8 mouse cellular contexts compared by ENCODE assay signal in the genomic region with DNA sequence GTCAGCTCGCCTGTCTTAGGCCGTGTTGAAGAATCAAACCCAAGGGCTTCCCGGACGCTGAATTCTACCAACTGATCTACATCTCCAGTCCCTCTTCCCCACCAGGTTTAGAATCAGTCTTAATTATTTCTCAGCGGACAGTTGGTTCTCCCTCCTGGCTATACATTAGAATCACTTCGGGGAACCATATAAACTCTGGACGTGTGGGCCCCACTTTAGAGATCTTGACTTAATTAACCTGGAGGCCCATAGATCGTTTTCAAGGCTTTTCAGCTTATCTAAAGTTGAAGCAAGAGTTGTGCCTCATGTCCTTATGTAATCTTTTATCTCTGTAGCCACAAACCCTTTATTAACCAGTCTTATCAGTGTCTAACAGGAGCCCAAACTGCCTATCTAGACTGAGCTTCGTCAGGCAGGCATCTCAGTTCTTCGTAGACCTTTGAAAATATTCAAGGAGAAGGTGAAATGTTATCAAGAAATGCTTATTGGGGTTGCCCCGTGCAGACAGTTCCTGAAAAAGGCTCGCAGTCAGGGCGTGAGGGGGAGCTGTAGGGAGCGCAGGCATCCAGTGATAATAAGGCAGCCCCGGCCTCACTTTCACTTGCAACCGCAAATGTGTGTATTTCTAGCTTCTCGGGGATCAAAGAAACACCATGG. TPM values are rescaled to one million over a fixed set of nuclear protein-coding genes. Genes with fewer than 3 reads are reported as not detected.
DNase-seq lines count a peak whose midpoint lies in the region; ATAC-seq and TF ChIP-seq lines count a peak whose summit lies in the region.

No protein-coding gene starts in this region.

- peak; percentile 95 for TF ChIP-seq EP300 in liver, embryonic 14.5 days (IDR thresholded peaks at IDR 0.05; ENCODE audit: low read depth)

- DNase-seq in left cerebral cortex, adult 2 months (ENCODE audit: extremely low spot score in 1 of 2, low spot score in 2 of 2) = no peak
- no peak for DNase-seq in left cerebral cortex, adult 18-20 months (ENCODE audit: low spot score in 2 of 2)
- DNase-seq in c-Kit-positive CD71-negative TER-119-negative erythroid progenitor cells, embryonic 14.5 days (ENCODE audit: low read depth) = peak; percentile 50
- DNase-seq in hindbrain, embryonic 10.5 days (ENCODE audit: low spot score) = peak; percentile 2
- peak; percentile 78 to 87 (median 85) for DNase-seq in liver, embryonic 14.5 days (ENCODE audit: low read depth in 3 of 3, low spot score in 3 of 3)
- no peak for DNase-seq in ovary, postnatal 36 days (ENCODE audit: low spot score)
- no peak for DNase-seq in ovary, adult 18-20 months (ENCODE audit: low spot score)
- no peak for DNase-seq in lung, postnatal 10 days

- peaks cover 11% of the 10 kb centered on the region; the same call in 1 of the 2 replicates for H3K36me3 ChIP-seq in hindbrain, embryonic 10.5 days
- peaks cover 8% of the 10 kb centered on the region for H3K36me3 ChIP-seq in liver, embryonic 14.5 days (replicated peaks; ENCODE audit: control insufficient read depth, insufficient read depth, low read depth)

- H3K27ac ChIP-seq in left cerebral cortex, adult 2 months = peak overlapping the region; percentile 93
- H3K27ac ChIP-seq in hindbrain, embryonic 10.5 days = peak overlapping the region; percentile 95
- H3K27ac ChIP-seq in liver, embryonic 14.5 days = peak overlapping the region; percentile 85

- H3K4me2 ChIP-seq in liver, embryonic 14.5 days (ENCODE audit: low read depth) = peak overlapping the region; percentile 77

- WGBS in hindbrain, embryonic 10.5 days = 10% methylated on average over 17 of the region's 17 CpGs
- 1% methylated on average over 17 of the region's 17 CpGs for WGBS in liver, embryonic 14.5 days (ENCODE audit: insufficient replicate concordance)

- intact Hi-C loops in left cerebral cortex, adult 2 months (cut with DNase I) = loop anchor here (1.0 to 10.0 kb wide), 5 partner anchors 102 to 628 kb away; a partner anchor contains a TSS

- H3K27me3 ChIP-seq in hindbrain, embryonic 10.5 days (ENCODE audit: insufficient read depth, poor library complexity, severe bottlenecking) = no peaks in the 10 kb centered on the region
- no peaks in the 10 kb centered on the region for H3K27me3 ChIP-seq in liver, embryonic 14.5 days (ENCODE audit: control insufficient read depth, insufficient read depth, low read length)

- H3K9ac ChIP-seq in liver, embryonic 14.5 days (replicated peaks) = peak overlapping the region; percentile 53

- ATAC-seq in liver, embryonic 14.5 days (ENCODE audit: insufficient read depth) = peak; percentile 78

- H3K4me3 ChIP-seq in left cerebral cortex, adult 2 months = peak overlapping the region; percentile 77
- peak overlapping the region; percentile 93 for H3K4me3 ChIP-seq in hindbrain, embryonic 10.5 days
- H3K4me3 ChIP-seq in liver, embryonic 14.5 days (ENCODE audit: insufficient read depth in 1 of 2, low read depth in 2 of 2, low read length in 2 of 2) = peak overlapping the region; percentile 81 to 97

- H3K4me1 ChIP-seq in hindbrain, embryonic 10.5 days (replicated peaks) = peaks cover 17% of the 10 kb centered on the region; the same call in 1 of the 2 replicates
- peaks cover 17 to 38% of the 10 kb centered on the region in 2 experiments for H3K4me1 ChIP-seq in liver, embryonic 14.5 days (replicated peaks; ENCODE audit: control insufficient read depth in 2 of 2, insufficient read depth in 2 of 2, low read length in 1 of 2)

- no peaks in the 10 kb centered on the region for H3K9me3 ChIP-seq in hindbrain, embryonic 10.5 days
- H3K9me3 ChIP-seq in liver, embryonic 14.5 days (ENCODE audit: control insufficient read depth, low read length) = no peaks in the 10 kb centered on the region

- TF ChIP-seq CTCF in left cerebral cortex, adult 2 months (IDR thresholded peaks at IDR 0.05) = no peak; the same call in 1 of the 2 replicates
- TF ChIP-seq CTCF in liver, embryonic 14.5 days (IDR thresholded peaks at IDR 0.05; ENCODE audit: low read depth) = peak; percentile 50

RNA-seq across cellular contexts. Expression of a gene that starts 0.5 kb away (rescaled TPM):
- total RNA-seq in left cerebral cortex, adult 2 months (2021) = 10 to 100 TPM; 21.2 to 30.6 TPM
- total RNA-seq in left cerebral cortex, adult 18-20 months (2021) = 10 to 100 TPM; 19.2 to 23.9 TPM
- polyA plus RNA-seq in hindbrain, embryonic 10.5 days (2016; fragmentation: Nextera tagmentation; extraction: Ambion mirVana) = 34.4 and 37.2 TPM in 2 replicates
- polyA plus RNA-seq in liver, embryonic 14.5 days (2012; rRNA removed) = 10.5 and 13.7 TPM in 2 replicates
- polyA plus RNA-seq in liver, embryonic 14.5 days (2014; fragmentation: Nextera tagmentation; extraction: Ambion mirVana) = 25.5 and 27.2 TPM in 2 replicates

RNA-seq across cellular contexts. Expression of a gene that starts 5.6 kb away (rescaled TPM):
- total RNA-seq in left cerebral cortex, adult 2 months (2021) = not detected
- total RNA-seq in left cerebral cortex, adult 18-20 months (2021) = not detected
- not detected in 2 replicates for polyA plus RNA-seq in hindbrain, embryonic 10.5 days (2016; fragmentation: Nextera tagmentation; extraction: Ambion mirVana)
- polyA plus RNA-seq in liver, embryonic 14.5 days (2012; rRNA removed) = not detected in 2 replicates
- not detected in 2 replicates for polyA plus RNA-seq in liver, embryonic 14.5 days (2014; fragmentation: Nextera tagmentation; extraction: Ambion mirVana)

Comparison
In these comparisons a context has a peak if more than half of its experiments do, and no peak if none do; other contexts are left out.
1. DNase-seq: peak in c-Kit-positive CD71-negative TER-119-negative erythroid progenitor cells, embryonic 14.5 days (single experiment), hindbrain, embryonic 10.5 days (single experiment) and liver, embryonic 14.5 days (3 of 3); none in left cerebral cortex, adult 2 months (0 of 2), left cerebral cortex, adult 18-20 months (0 of 2), ovary, postnatal 36 days (single experiment), ovary, adult 18-20 months (single experiment) and lung, postnatal 10 days (single experiment).
2. Peak in every context shown above with its lines, with median percentiles within 50 percentile points of each other: H3K27ac ChIP-seq and H3K4me3 ChIP-seq.